Mouse (Mus musculus) adrenal gland, adult 8-10 months (tissue): ENCODE data around the gene Gm7982. TPM values are rescaled to one million over a fixed set of nuclear protein-coding genes. Genes with fewer than 3 reads are reported as not detected.
"Not testable (repeated sequence)": the region's sequence is repeated elsewhere in the genome, so short reads cannot be mapped to it uniquely, and the experiment has no call there.

Experiments used
- DNase-seq: peaks from one replicate; pipeline ENCODE4 v3.0.0; 2022
- total RNA-seq, 4 experiments: library from RNA; stranded (reverse); gene quantifications; 2 replicates each; pipeline ENCODE4 v1.2.4; 2022

Gm7982 gene
- total RNA-seq, result not detected

DNA sequence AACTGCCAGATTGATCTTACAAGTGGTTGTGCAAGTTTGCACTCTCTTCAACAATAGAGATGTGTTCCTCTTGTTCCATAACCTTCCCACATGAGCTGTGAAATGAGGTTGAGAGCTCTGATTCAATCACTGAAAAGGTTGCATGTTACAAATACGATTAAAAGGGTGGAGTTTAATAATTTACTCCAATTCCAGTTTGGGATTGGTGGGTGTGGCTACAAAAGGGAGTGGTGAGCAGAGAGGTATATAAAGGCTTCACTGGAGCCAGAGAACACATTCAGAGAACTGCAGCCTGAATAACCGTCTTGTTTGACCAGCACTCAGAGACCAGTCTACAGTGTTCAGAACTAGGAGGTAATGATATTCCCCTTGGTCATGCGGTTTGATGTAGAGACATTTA lies at the start of gene Gm7982:
Gm7982 (plus strand) TSS at position 301 of the 400 bp plus-strand sequence.
- not testable (repeated sequence) for DNase-seq

DNA sequence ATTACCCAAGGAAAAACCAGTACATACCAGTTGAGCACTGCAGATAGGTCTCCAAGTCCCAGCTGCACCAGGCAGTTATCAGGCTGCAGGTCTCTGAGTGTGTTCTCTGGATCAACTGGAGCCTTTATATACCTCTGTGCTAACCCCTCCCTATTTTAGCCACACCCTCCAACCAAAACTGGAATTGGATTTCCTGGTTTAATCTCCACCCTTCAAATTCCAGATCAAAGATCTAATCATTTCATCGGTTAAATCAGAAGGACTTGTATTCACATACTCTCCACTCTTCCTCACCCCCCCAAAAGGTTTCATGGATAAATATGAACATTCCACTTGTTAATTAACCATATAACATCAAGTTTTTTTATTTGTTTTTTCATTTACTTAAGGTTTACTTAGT lies 5.7 kb upstream of the Gm7982 start, which contains the start of gene Gm7978:
Gm7978 (minus strand) TSS at position 101 of the 400 bp plus-strand sequence.
- not testable (repeated sequence) for DNase-seq

- DNase-seq, result not testable (repeated sequence)
These were observed 33.9 kb downstream of the Gm7982 start, which contains the start of gene E330014E10Rik for GRCm38 (mm10) chr5:95775690-95776089. Gene E330014E10Rik (plus strand): TSS chr5:95775990.

Other genes starting within 250 kb of the Gm7982 start
- gene Gm3286, start 231.3 kb upstream of the Gm7982 start, total RNA-seq, result not detected
- gene Gm7971, start 147.1 kb upstream of the Gm7982 start, total RNA-seq, result not detected
- not detected for gene Gm7978, start 5.8 kb upstream of the Gm7982 start, total RNA-seq
- not detected for gene E330014E10Rik, start 34.0 kb downstream of the Gm7982 start, total RNA-seq
- gene Cxcl13, start 214.9 kb downstream of the Gm7982 start, total RNA-seq, result 1 to 10 TPM in 1 of 4 experiments, under 1 TPM in 3; 0.31 to 3.6 (median 0.52) TPM